Mouse (Mus musculus) NIH3T3 (cell line): ENCODE results near the gene Dnajc25.

Source experiments
- DNase-seq: peaks from one replicate; pipeline ENCODE4 v3.0.0-alpha.2; 2012; ENCODE audit warnings: low read depth

The Dnajc25 gene

GRCm38 (mm10) chr4:58994762-58995161, at the start of gene Dnajc25:
Gene Dnajc25, plus strand, starts transcription at chr4:58995062.
- no peak for DNase-seq

GRCm38 (mm10) chr4:58948391-58948790, 46.5 kb upstream of the Dnajc25 start:
- no peak for DNase-seq

- no peak for DNase-seq
Measured at GRCm38 (mm10) chr4:58952630-58953029, 42.2 kb upstream of the Dnajc25 start.

GRCm38 (mm10) chr4:58961719-58962118, 33.1 kb upstream of the Dnajc25 start:
- DNase-seq: no peak

GRCm38 (mm10) chr4:58963271-58963670, 31.6 kb upstream of the Dnajc25 start:
- no peak for DNase-seq

GRCm38 (mm10) chr4:58965136-58965535, 29.7 kb upstream of the Dnajc25 start:
- DNase-seq: peak; percentile 64

GRCm38 (mm10) chr4:58970678-58971077, 24.2 kb upstream of the Dnajc25 start:
- no peak for DNase-seq

GRCm38 (mm10) chr4:58975711-58976110, 19.2 kb upstream of the Dnajc25 start:
- no peak for DNase-seq

GRCm38 (mm10) chr4:58981421-58981820, 13.4 kb upstream of the Dnajc25 start:
- no peak for DNase-seq

GRCm38 (mm10) chr4:58982806-58983205, 12.1 kb upstream of the Dnajc25 start:
- DNase-seq: no peak

GRCm38 (mm10) chr4:58985157-58985648, 9.7 kb upstream of the Dnajc25 start:
- peak; percentile 91 for DNase-seq

- peak; percentile 95 for DNase-seq
Measured at GRCm38 (mm10) chr4:58986540-58987190, 8.2 kb upstream of the Dnajc25 start, which contains the start of gene Ptgr1. Gene Ptgr1, minus strand, starts transcription at chr4:58987119.

GRCm38 (mm10) chr4:58989303-58989898, 5.5 kb upstream of the Dnajc25 start:
- DNase-seq: no peak

GRCm38 (mm10) chr4:58990609-58991434, 4.0 kb upstream of the Dnajc25 start:
- DNase-seq: peak; percentile 25

GRCm38 (mm10) chr4:58992195-58992594, 2.7 kb upstream of the Dnajc25 start:
- DNase-seq: no peak

GRCm38 (mm10) chr4:58995251-58995693, 410 bp downstream of the Dnajc25 start:
- DNase-seq: no peak

- DNase-seq: no peak
Measured at GRCm38 (mm10) chr4:58997081-58997480, 2.2 kb downstream of the Dnajc25 start.

GRCm38 (mm10) chr4:58998688-58999087, 3.8 kb downstream of the Dnajc25 start:
- DNase-seq: no peak

- peak; percentile 95 for DNase-seq
Measured at GRCm38 (mm10) chr4:58999686-59000085, 4.8 kb downstream of the Dnajc25 start.

- peak; percentile 70 for DNase-seq
Measured at GRCm38 (mm10) chr4:59000614-59001013, 5.8 kb downstream of the Dnajc25 start.

- DNase-seq: peak; percentile 97
Measured at GRCm38 (mm10) chr4:59002948-59003805, 8.3 kb downstream of the Dnajc25 start, which contains the start of gene Gm20503. Gene Gm20503, plus strand, starts transcription at chr4:59003210.

GRCm38 (mm10) chr4:59003806-59004200, 8.9 kb downstream of the Dnajc25 start:
- no peak for DNase-seq
